24 mouse cellular contexts compared by ENCODE assay signal in genomic region chr6:114132916-114133315, GRCm38 (mm10). TPM values are rescaled to one million over a fixed set of nuclear protein-coding genes. Genes with fewer than 3 reads are reported as not detected.
DNase-seq lines count a peak whose midpoint lies in the region; ATAC-seq lines count a peak whose summit lies in the region.
"Had no signal": no experiment of that assay in that cellular context is flagged by ENCODE, and none has a peak within 500 bp of the region (broad histone marks: within the 10 kb centered on the region; RNA-seq: fewer than 3 reads in every experiment).

No protein-coding gene starts in this region.

- H3K27me3 ChIP-seq in hindbrain, embryonic 15.5 days = peaks cover 11% of the 10 kb centered on the region; the same call in 1 of the 2 replicates
- H3K27me3 ChIP-seq in hindbrain, embryonic 12.5 days = peaks cover 50% of the 10 kb centered on the region
- peaks cover 52% of the 10 kb centered on the region for H3K27me3 ChIP-seq in neural tube, embryonic 13.5 days
- H3K27me3 ChIP-seq in liver, embryonic 12.5 days (replicated peaks) = peaks cover 58% of the 10 kb centered on the region

- peak overlapping the region; percentile 44; the same call in 1 of the 2 replicates for H3K27ac ChIP-seq in hindbrain, embryonic 15.5 days (replicated peaks)
- no peak overlapping the region for H3K27ac ChIP-seq in hindbrain, embryonic 12.5 days
- no peak overlapping the region for H3K27ac ChIP-seq in neural tube, embryonic 13.5 days (replicated peaks)
- no peak overlapping the region for H3K27ac ChIP-seq in liver, embryonic 12.5 days
- H3K27ac ChIP-seq: heart, embryonic 13.5 days; limb, embryonic 13.5 days; midbrain, embryonic 12.5 days had no signal

- peak overlapping the region; percentile 86 for H3K4me2 ChIP-seq in hindbrain, embryonic 15.5 days
- H3K4me2 ChIP-seq in hindbrain, embryonic 12.5 days (replicated peaks) = no peak overlapping the region
- peak overlapping the region; percentile 89 for H3K4me2 ChIP-seq in neural tube, embryonic 13.5 days
- H3K4me2 ChIP-seq in liver, embryonic 12.5 days = no peak overlapping the region
- H3K4me2 ChIP-seq: heart, embryonic 13.5 days; limb, embryonic 13.5 days; liver, embryonic 11.5 days; midbrain, embryonic 12.5 days had no signal

- DNase-seq in cerebellum, postnatal 25 days = peak; percentile 43 to 65
- DNase-seq in cerebellum, adult 9-11 months = no peak
- no peak for DNase-seq in neural tube, embryonic 10.5 days (ENCODE audit: extremely low spot score, low spot score)
- DNase-seq: adrenal gland, postnatal 14 days; gastrocnemius, postnatal 10 days; heart, postnatal 10 days; kidney, adult 8-10 months; kidney, postnatal 10 days; layer of hippocampus, adult 9-11 months; liver, postnatal 0 days; lung, postnatal 36 days; thymus, adult 2 months; thymus, postnatal 4 days had no signal

- H3K9me3 ChIP-seq in hindbrain, embryonic 15.5 days = no peaks in the 10 kb centered on the region
- no peaks in the 10 kb centered on the region for H3K9me3 ChIP-seq in hindbrain, embryonic 12.5 days (replicated peaks)
- no peaks in the 10 kb centered on the region for H3K9me3 ChIP-seq in neural tube, embryonic 13.5 days
- H3K9me3 ChIP-seq in liver, embryonic 12.5 days (replicated peaks) = no peaks in the 10 kb centered on the region
- H3K9me3 ChIP-seq: heart, embryonic 13.5 days; limb, embryonic 13.5 days; midbrain, embryonic 12.5 days had no signal

- 0 out of 2 replicates have a peak overlapping the region, but pooled peaks have one; percentile 2 for H3K9ac ChIP-seq in hindbrain, embryonic 15.5 days
- H3K9ac ChIP-seq in hindbrain, embryonic 12.5 days = no peak overlapping the region
- 0 out of 2 replicates have a peak overlapping the region, but pooled peaks have one; percentile 17 for H3K9ac ChIP-seq in neural tube, embryonic 13.5 days
- H3K9ac ChIP-seq in liver, embryonic 12.5 days = no peak overlapping the region
- H3K9ac ChIP-seq: heart, embryonic 13.5 days; limb, embryonic 13.5 days; liver, postnatal 0 days; midbrain, embryonic 12.5 days had no signal

- H3K4me3 ChIP-seq in hindbrain, embryonic 15.5 days = peak overlapping the region; percentile 54
- H3K4me3 ChIP-seq in hindbrain, embryonic 12.5 days = no peak overlapping the region
- H3K4me3 ChIP-seq in neural tube, embryonic 13.5 days = peak overlapping the region; percentile 1; the same call in 1 of the 2 replicates
- H3K4me3 ChIP-seq in liver, embryonic 12.5 days = no peak overlapping the region
- H3K4me3 ChIP-seq: erythroblast, embryonic 14.5 days; heart, embryonic 13.5 days; limb, embryonic 13.5 days; midbrain, embryonic 12.5 days had no signal

- ATAC-seq in hindbrain, embryonic 15.5 days (ENCODE audit: low FRiP score, low read depth) = no peak
- no peak for ATAC-seq in hindbrain, embryonic 12.5 days (ENCODE audit: low FRiP score)
- no peak for ATAC-seq in neural tube, embryonic 13.5 days (ENCODE audit: low read depth)
- ATAC-seq in liver, embryonic 12.5 days = no peak
- ATAC-seq: intestine, embryonic 16.5 days; liver, postnatal 0 days had no signal

- no peaks in the 10 kb centered on the region for H3K36me3 ChIP-seq in hindbrain, embryonic 15.5 days
- no peaks in the 10 kb centered on the region for H3K36me3 ChIP-seq in hindbrain, embryonic 12.5 days
- H3K36me3 ChIP-seq in neural tube, embryonic 13.5 days = no peaks in the 10 kb centered on the region
- no peaks in the 10 kb centered on the region for H3K36me3 ChIP-seq in liver, embryonic 12.5 days
- H3K36me3 ChIP-seq: heart, embryonic 13.5 days; limb, embryonic 13.5 days; midbrain, embryonic 12.5 days had no signal

- peaks cover 19% of the 10 kb centered on the region for H3K4me1 ChIP-seq in hindbrain, embryonic 15.5 days (replicated peaks)
- H3K4me1 ChIP-seq in hindbrain, embryonic 12.5 days = peaks cover 4% of the 10 kb centered on the region
- peaks cover 16% of the 10 kb centered on the region; the same call in 1 of the 2 replicates for H3K4me1 ChIP-seq in neural tube, embryonic 13.5 days (replicated peaks)
- no peaks in the 10 kb centered on the region for H3K4me1 ChIP-seq in liver, embryonic 12.5 days

- 76% methylated on average over 8 of the region's 8 CpGs for WGBS in hindbrain, embryonic 15.5 days
- WGBS in hindbrain, embryonic 12.5 days = 87% methylated on average over 8 of the region's 8 CpGs
- 79% methylated on average over 8 of the region's 8 CpGs for WGBS in neural tube, embryonic 13.5 days
- 64% methylated on average over 8 of the region's 8 CpGs for WGBS in liver, embryonic 12.5 days (ENCODE audit: insufficient replicate concordance)

RNA-seq across cellular contexts. Expression of gene Slc6a11, which starts 1.9 kb away (rescaled TPM):
- 80.6 and 83.2 TPM in 2 replicates for polyA plus RNA-seq in hindbrain, embryonic 15.5 days (2015; fragmentation: Nextera tagmentation; extraction: Ambion mirVana)
- polyA plus RNA-seq in hindbrain, embryonic 12.5 days (2016; fragmentation: Nextera tagmentation; extraction: Ambion mirVana) = 4.6 and 5.4 TPM in 2 replicates
- 33.4 and 35.5 TPM in 2 replicates for polyA plus RNA-seq in neural tube, embryonic 13.5 days (2015; fragmentation: Nextera tagmentation; extraction: Ambion mirVana)
- polyA plus RNA-seq in liver, embryonic 12.5 days (2016; fragmentation: Nextera tagmentation; extraction: Ambion mirVana) = not detected in 2 replicates
- polyA plus RNA-seq: erythroblast, embryonic 14.5 days; gonadal fat pad, adult 2 months; heart, embryonic 13.5 days; liver, embryonic 11.5 days had no signal

Comparison
In these comparisons a context has a peak if more than half of its experiments do, and no peak if none do; other contexts are left out.
1. DNase-seq: peak in cerebellum, postnatal 25 days (2 of 2); none in cerebellum, adult 9-11 months (single experiment) and neural tube, embryonic 10.5 days (single experiment).
2. H3K4me2 ChIP-seq: peak in hindbrain, embryonic 15.5 days (single experiment) and neural tube, embryonic 13.5 days (single experiment); none in hindbrain, embryonic 12.5 days (single experiment) and liver, embryonic 12.5 days (single experiment).
3. H3K4me3 ChIP-seq: peak in hindbrain, embryonic 15.5 days (single experiment) and neural tube, embryonic 13.5 days (single experiment); none in hindbrain, embryonic 12.5 days (single experiment) and liver, embryonic 12.5 days (single experiment).
4. H3K9ac ChIP-seq: peak in hindbrain, embryonic 15.5 days (single experiment) and neural tube, embryonic 13.5 days (single experiment); none in hindbrain, embryonic 12.5 days (single experiment) and liver, embryonic 12.5 days (single experiment).